Mouse (Mus musculus) liver, embryonic 16.5 days (tissue): Measurements from ENCODE around the gene Ctbp1. TPM values are rescaled to one million over a fixed set of nuclear protein-coding genes. Genes with fewer than 3 reads are reported as not detected.

Source experiments
- ATAC-seq: fragments of 200-750 bp; cut with Nextera tagmentation; 2 replicates; pipeline ENCODE4 v1.8.0; 2017; ENCODE audit warnings: low read depth, mild to moderate bottlenecking, moderate number of reproducible peaks, moderate library complexity
- H3K27ac ChIP-seq: fragments of 300-500 bp; sonication (generic); 2 replicates; pipeline ENCODE4 v1.5.1; 2014; ENCODE audit warnings: mild to moderate bottlenecking, low read length
- H3K27me3 ChIP-seq: fragments of 300-500 bp; sonication (generic); 2 replicates; pipeline ENCODE4 v1.6.1; 2014; ENCODE audit warnings: low read depth, low read length, mixed read lengths; ENCODE audit not compliant: control insufficient read depth, insufficient read depth
- H3K36me3 ChIP-seq: fragments of 300-500 bp; sonication (generic); 2 replicates; pipeline ENCODE4 v1.6.1; 2014; ENCODE audit warnings: mild to moderate bottlenecking; ENCODE audit not compliant: control insufficient read depth, insufficient read depth
- H3K4me1 ChIP-seq: fragments of 300-500 bp; sonication (generic); 2 replicates; pipeline ENCODE4 v1.6.1; 2014; ENCODE audit warnings: low read depth, low read length, mixed read lengths; ENCODE audit not compliant: control insufficient read depth
- H3K4me2 ChIP-seq: fragments of 300-500 bp; sonication (generic); 2 replicates; pipeline ENCODE4 v1.6.1; 2014; ENCODE audit warnings: low read depth, low read length, mixed read lengths
- H3K4me3 ChIP-seq: fragments of 300-500 bp; sonication (generic); 2 replicates; pipeline ENCODE4 v1.5.1; 2014; ENCODE audit warnings: low read depth, mild to moderate bottlenecking, low read length
- H3K9ac ChIP-seq: fragments of 300-500 bp; sonication (generic); 2 replicates; pipeline ENCODE4 v1.6.1; 2014; ENCODE audit warnings: low read depth, low read length
- H3K9me3 ChIP-seq: fragments of 300-500 bp; sonication (generic); replicated peaks from 2 replicates; pipeline ENCODE4 v1.6.1; 2016; ENCODE audit warnings: low read length; ENCODE audit not compliant: control insufficient read depth
- WGBS: fragments of 180-500 bp; shearing (Covaris S2); extraction: QIAGEN DNeasy Blood & Tissue Kit; methylation state at CpG from one replicate; pipeline ENCODE4 v1.1.7; 2014; ENCODE audit not compliant: insufficient replicate concordance; 5-methylcytosine and 5-hydroxymethylcytosine counted together
- polyA plus RNA-seq: library from polyadenylated mRNA; unstranded; fragments of >200 nt; fragmentation: Nextera tagmentation; extraction: Ambion mirVana; gene quantifications from 2 replicates; pipeline ENCODE4 v1.2.1, GENCODE M21; 2015

The Ctbp1 gene
- polyA plus RNA-seq, 1 experiment from 2014 or later, result 168 TPM

GRCm38 (mm10) chr5:33219831-33220230, 55.0 kb downstream of the Ctbp1 start:
- H3K4me1 ChIP-seq, result peaks cover 40% of the 10 kb centered on the region
- no peak overlapping the region for H3K9ac ChIP-seq
- H3K4me2 ChIP-seq, result no peak overlapping the region
- 68% methylated on average over 4 of the region's 4 CpGs for WGBS
- ATAC-seq, result no peak
- no peak overlapping the region for H3K4me3 ChIP-seq
- no peaks in the 10 kb centered on the region for H3K36me3 ChIP-seq
- H3K9me3 ChIP-seq, result no peaks in the 10 kb centered on the region
- no peak overlapping the region for H3K27ac ChIP-seq
- no peaks in the 10 kb centered on the region for H3K27me3 ChIP-seq

- Histone ChIP-seq H3K4me2 (peak overlapping the region; percentile 55), H3K36me3 (no peaks in the 10 kb centered on the region), H3K4me1 (peaks cover 36% of the 10 kb centered on the region), H3K9ac (peak overlapping the region; percentile 38; the same call in 1 of the 2 replicates), H3K27me3 (no peaks in the 10 kb centered on the region), H3K9me3 (no peaks in the 10 kb centered on the region), H3K4me3 (no peak overlapping the region), H3K27ac (peak overlapping the region; percentile 85)
- 54% methylated on average over 20 of the region's 20 CpGs for WGBS
- ATAC-seq, result peak; percentile 40
These were observed 55.9 kb downstream of the Ctbp1 start for GRCm38 (mm10) chr5:33218746-33219449.

GRCm38 (mm10) chr5:33218081-33218480, 56.7 kb downstream of the Ctbp1 start, which contains the start of gene Spon2:
Gene Spon2 (minus strand): TSS chr5:33218455.
- Histone ChIP-seq H3K36me3 (no peaks in the 10 kb centered on the region), H3K4me3 (peak within 1 kb of the TSS; percentile 43), H3K9ac (peak within 1 kb of the TSS; percentile 38), H3K27me3 (no peaks in the 10 kb centered on the region), H3K4me1 (peaks cover 36% of the 10 kb centered on the region), H3K9me3 (no peaks in the 10 kb centered on the region), H3K4me2 (peak within 1 kb of the TSS; percentile 55), H3K27ac (peak within 1 kb of the TSS; percentile 85)
- WGBS, result 12% methylated on average over 5 of the region's 5 CpGs
- peak; percentile 91 for ATAC-seq

GRCm38 (mm10) chr5:33217663-33218062, 57.1 kb downstream of the Ctbp1 start:
- Histone ChIP-seq H3K9me3 (no peaks in the 10 kb centered on the region), H3K27me3 (no peaks in the 10 kb centered on the region), H3K36me3 (no peaks in the 10 kb centered on the region), H3K4me2 (peak overlapping the region; percentile 55), H3K4me3 (peak overlapping the region; percentile 43), H3K27ac (peak overlapping the region; percentile 85), H3K4me1 (peaks cover 36% of the 10 kb centered on the region), H3K9ac (peak overlapping the region; percentile 36)
- WGBS, result 24% methylated on average over 3 of the region's 3 CpGs
- ATAC-seq, result peak; percentile 60

- Histone ChIP-seq H3K9ac (no peak overlapping the region), H3K4me1 (peaks cover 30% of the 10 kb centered on the region), H3K4me2 (no peak overlapping the region), H3K36me3 (no peaks in the 10 kb centered on the region), H3K27ac (no peak overlapping the region), H3K27me3 (no peaks in the 10 kb centered on the region), H3K4me3 (no peak overlapping the region), H3K9me3 (no peaks in the 10 kb centered on the region)
- no peak for ATAC-seq
- 48% methylated on average over 4 of the region's 4 CpGs for WGBS
These were observed 60.1 kb downstream of the Ctbp1 start for GRCm38 (mm10) chr5:33214723-33215122.

GRCm38 (mm10) chr5:33211254-33211653, 63.5 kb downstream of the Ctbp1 start:
- peaks cover 7% of the 10 kb centered on the region for H3K4me1 ChIP-seq
- no peaks in the 10 kb centered on the region for H3K9me3 ChIP-seq
- no peaks in the 10 kb centered on the region for H3K36me3 ChIP-seq
- no peak for ATAC-seq
- no peak overlapping the region for H3K9ac ChIP-seq
- no peak overlapping the region for H3K27ac ChIP-seq
- H3K27me3 ChIP-seq, result no peaks in the 10 kb centered on the region
- H3K4me3 ChIP-seq, result no peak overlapping the region
- 70% methylated on average over 5 of the region's 5 CpGs for WGBS
- no peak overlapping the region for H3K4me2 ChIP-seq

GRCm38 (mm10) chr5:33210515-33210914, 64.3 kb downstream of the Ctbp1 start:
- no peak for ATAC-seq
- Histone ChIP-seq H3K9ac (no peak overlapping the region), H3K4me1 (peaks cover 8% of the 10 kb centered on the region), H3K27me3 (no peaks in the 10 kb centered on the region), H3K9me3 (no peaks in the 10 kb centered on the region), H3K27ac (no peak overlapping the region), H3K36me3 (no peaks in the 10 kb centered on the region), H3K4me2 (no peak overlapping the region), H3K4me3 (no peak overlapping the region)
- 75% methylated on average over 3 of the region's 3 CpGs for WGBS

GRCm38 (mm10) chr5:33208533-33209245, 66.1 kb downstream of the Ctbp1 start:
- WGBS, result 50% methylated on average over 14 of the region's 14 CpGs
- Histone ChIP-seq H3K27ac (no peak overlapping the region), H3K27me3 (no peaks in the 10 kb centered on the region), H3K9ac (no peak overlapping the region), H3K36me3 (no peaks in the 10 kb centered on the region), H3K4me2 (no peak overlapping the region), H3K4me1 (peaks cover 8% of the 10 kb centered on the region), H3K9me3 (no peaks in the 10 kb centered on the region), H3K4me3 (no peak overlapping the region)
- ATAC-seq, result no peak

- Histone ChIP-seq H3K4me1 (peaks cover 8% of the 10 kb centered on the region), H3K4me3 (no peak overlapping the region), H3K27ac (no peak overlapping the region), H3K27me3 (no peaks in the 10 kb centered on the region), H3K9ac (no peak overlapping the region; the same call in 1 of the 2 replicates), H3K36me3 (no peaks in the 10 kb centered on the region), H3K9me3 (no peaks in the 10 kb centered on the region), H3K4me2 (no peak overlapping the region)
- 52% methylated on average over 9 of the region's 9 CpGs for WGBS
- ATAC-seq, result no peak
These were observed 67.7 kb downstream of the Ctbp1 start for GRCm38 (mm10) chr5:33207136-33207535.
